Mouse (Mus musculus) bone marrow, adult 2 months (tissue): ENCODE measurements at regions not wholly inside any gene's neighbourhood (a gene's known extent, or its start where the extent isn't known, plus 50 kb on each side); places are given as distances from the start of the nearest gene placed in this dataset.

ENCODE experiments used
- CTCF ChIP-seq: fragments of 200-500 bp; IDR thresholded peaks from 2 replicates; pipeline ENCODE4 v1.5.1; 2011; ENCODE audit warnings: low read length, control low read depth; ENCODE audit not compliant: control insufficient read depth, insufficient read depth
- POLR2A ChIP-seq: fragments of 200-500 bp; IDR thresholded peaks from 2 replicates; pipeline ENCODE4 v1.6.1; 2011; ENCODE audit warnings: low read depth, mild to moderate bottlenecking, control low read depth, low read length, borderline replicate concordance; ENCODE audit not compliant: control insufficient read depth

DNA sequence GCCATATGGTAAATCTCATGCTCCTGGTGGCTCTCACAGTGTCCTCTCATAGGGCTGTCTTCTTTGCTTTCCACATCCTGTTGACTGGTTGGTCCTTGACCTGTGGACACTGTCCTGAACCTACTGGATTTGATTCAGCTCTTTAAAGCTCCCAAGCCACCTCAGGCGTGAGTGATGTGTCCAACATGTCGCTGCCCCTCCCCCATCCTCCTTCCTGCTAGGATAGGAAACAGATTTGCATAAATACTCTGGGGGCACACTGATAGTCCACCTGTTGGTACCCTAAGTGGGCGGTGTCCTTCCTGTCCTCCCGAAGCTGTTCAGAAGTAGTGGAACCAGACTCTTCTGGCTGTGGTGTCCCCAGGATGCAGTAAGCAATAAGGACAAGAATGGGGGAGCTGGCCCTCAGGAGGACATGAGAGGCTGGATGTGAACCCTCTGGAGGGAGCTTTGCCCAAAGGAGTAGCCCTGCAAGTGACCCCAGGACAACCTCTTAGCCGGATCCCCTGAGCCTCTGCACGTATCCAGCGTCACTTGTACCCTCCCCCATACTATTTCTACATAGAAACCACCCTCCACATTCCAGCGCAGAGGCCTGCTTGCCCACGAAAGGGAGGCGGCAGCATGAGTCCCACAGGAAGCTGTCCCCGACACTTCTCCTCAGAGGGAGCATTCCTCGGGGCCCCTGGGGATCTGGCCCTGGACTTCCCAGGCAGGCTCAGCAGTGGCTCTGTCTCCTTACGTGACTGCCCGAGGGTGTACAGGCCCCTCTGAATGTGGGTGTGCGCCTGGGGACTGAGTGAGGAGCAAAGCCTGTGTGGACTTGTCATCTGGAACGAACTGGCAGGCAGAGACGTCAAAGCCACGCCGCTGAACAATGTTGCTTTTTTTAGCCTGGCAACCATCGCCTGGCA lies 68.8 kb downstream of the Cryaa start:
- TF ChIP-seq POLR2A (no peak), CTCF (no peak)
